Mouse (Mus musculus) layer of hippocampus, postnatal 10 days (tissue): Measurements from ENCODE around the gene Yae1d1. TPM values are rescaled to one million over a fixed set of nuclear protein-coding genes. Genes with fewer than 3 reads are reported as not detected.
A peak's percentile ranks its signal among the peaks of the same experiment; 100 is the strongest.
"Not testable (repeated sequence)": the region's sequence is repeated elsewhere in the genome, so short reads cannot be mapped to it uniquely, and the experiment has no call there.

Source experiments
- DNase-seq, 2 experiments: peaks; one replicate each; pipeline ENCODE4 v3.0.0; 2021; ENCODE audit warnings: low spot score in 2 of 2
- long read RNA-seq: library from polyadenylated mRNA; stranded (forward); transcript quantifications from one replicate; pipeline ENCODE4 v2.0.0, GENCODE M21; 2023
- total RNA-seq, 2 experiments: library from RNA; stranded (reverse); gene quantifications; 2 replicates each; pipeline ENCODE4 v1.2.3; 2021

Yae1d1 gene
- 10 to 100 TPM; 24.7 to 25.6 TPM for total RNA-seq
- long read RNA-seq, full-length matches to known transcripts, result 45 of 46 reads
- long read RNA-seq, partial matches to known transcripts, result 1 of 46 reads
- long read RNA-seq, other reads (novel, unspliced or antisense), result 0 of 46 reads

DNA sequence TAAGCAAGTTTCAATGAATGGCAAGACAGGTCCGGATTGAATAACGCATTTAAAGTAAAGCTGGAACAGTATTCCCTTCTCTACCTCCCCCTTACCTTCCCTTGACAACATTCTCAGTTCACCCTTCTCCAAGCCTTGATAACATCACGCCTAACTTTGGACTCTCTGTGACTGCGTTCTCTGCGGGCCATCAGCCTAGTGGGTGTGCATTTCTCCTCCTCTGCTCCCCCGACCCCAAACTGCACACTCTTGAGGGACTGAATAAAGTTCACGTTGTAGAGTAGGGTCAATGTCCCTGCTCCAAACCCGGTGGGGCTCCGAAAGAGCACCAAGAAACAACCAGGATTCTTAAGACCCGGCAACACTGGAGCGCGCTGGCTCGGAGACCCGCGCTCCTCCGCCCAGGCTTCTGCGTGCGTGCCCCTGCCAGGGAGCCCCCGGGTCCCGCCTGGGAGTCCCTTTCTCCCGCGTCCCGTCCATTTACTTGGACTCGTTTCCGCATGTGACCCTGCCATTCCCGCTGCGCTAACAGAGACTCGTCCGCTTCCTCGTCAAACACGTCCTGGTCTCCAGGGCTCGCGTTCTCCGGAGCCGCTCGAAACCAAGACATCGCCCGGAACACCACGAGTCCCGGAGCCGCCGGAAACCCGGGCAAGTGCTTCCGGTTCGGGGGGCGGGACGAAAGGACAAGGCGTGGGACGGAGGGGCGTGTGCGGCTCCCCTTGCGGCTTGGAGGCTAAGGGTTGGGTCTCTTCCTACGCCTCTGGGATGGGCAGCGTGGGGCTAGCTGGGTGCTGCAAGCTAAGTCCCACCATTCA, at the start of gene Yae1d1:
Gene Yae1d1, minus strand, starts transcription at position 653 of the 818 bp plus-strand sequence.
- DNase-seq, result peak; percentile 92 to 95

GRCm38 (mm10) chr13:18038814-18039213, 45.7 kb upstream of the Yae1d1 start:
- no peak for DNase-seq

GRCm38 (mm10) chr13:18016604-18017003, 23.5 kb upstream of the Yae1d1 start:
- no peak for DNase-seq

GRCm38 (mm10) chr13:18013205-18013604, 20.1 kb upstream of the Yae1d1 start:
- DNase-seq, result no peak

DNA sequence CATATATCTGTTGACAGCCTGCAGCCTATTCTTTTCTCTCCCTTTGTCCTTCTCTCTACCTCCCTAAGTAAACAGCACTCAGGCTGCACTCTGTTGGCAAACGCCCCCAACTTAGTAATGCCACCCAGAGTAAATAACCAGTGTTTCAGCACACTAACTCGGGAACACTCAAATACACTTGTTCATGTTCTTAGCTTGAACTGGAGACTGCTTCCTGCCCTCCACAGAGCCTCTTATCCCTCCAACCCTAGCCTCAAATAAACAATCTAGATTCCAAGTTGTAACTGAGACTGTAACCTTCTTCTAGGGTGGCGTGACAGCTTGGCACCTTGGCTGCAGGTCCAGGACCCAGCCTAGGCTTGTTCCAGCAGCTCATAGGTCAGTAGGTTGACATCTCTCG, 17.9 kb upstream of the Yae1d1 start:
- DNase-seq, result no peak

DNA sequence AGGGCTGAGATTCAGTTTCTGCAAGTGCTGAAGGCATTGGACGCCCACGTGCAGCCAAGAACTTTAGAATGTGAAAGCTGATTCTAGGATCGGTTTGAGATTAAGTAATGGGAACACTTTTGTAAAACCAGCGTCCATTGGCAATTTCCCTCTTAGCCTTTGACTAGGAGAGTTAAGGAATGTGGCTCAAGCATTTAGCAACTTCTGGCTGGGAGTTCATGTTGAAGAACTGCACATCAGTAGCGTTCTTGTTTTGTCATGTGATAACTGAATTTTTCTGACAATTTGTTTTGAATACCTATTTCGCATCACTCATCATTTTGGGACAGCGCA, 332 bp upstream of the Yae1d1 start:
- DNase-seq, result no peak

DNA sequence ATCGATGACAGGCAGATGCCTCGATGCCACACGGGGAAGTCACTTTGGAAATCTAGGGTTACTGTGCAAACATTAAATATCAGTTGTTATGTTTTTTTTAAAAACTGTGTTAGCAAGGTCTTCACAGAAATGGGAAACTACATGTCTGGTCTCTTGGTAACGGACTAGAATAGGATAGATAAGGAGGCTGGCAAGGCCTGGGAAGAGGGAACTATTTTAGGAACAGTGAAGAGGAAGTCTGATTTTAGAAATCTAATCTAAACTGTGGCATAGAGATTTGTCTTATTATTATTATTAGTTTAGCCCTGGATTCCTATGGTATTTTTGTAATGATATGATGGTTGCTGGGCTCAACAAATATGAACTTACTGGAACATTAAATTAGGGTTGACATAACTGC, 1.1 kb downstream of the Yae1d1 start:
- no peak for DNase-seq

DNA sequence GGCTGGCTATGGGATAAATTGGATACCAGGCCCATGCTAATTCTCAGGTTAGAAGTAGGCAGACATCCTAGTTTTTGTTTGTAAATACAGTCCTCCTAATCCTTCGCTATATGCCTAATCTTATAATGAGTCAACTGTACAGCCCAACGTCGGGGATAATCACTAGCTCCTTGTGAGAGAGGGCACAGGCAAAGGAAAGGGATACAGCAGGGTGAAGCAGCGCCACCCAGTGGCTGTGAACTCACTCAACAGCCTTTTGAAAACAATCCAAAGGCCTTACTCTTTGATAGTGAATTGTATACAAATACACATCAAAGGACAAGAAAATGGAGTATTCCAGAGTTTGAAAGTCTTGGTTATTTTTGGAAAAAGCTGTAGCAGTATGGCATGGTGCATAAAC, 10.0 kb downstream of the Yae1d1 start:
- peak; percentile 57 to 67 for DNase-seq

GRCm38 (mm10) chr13:17982634-17983033, 10.5 kb downstream of the Yae1d1 start:
- DNase-seq, result no peak

GRCm38 (mm10) chr13:17976854-17977739, 16.1 kb downstream of the Yae1d1 start:
- DNase-seq, result no peak

DNA sequence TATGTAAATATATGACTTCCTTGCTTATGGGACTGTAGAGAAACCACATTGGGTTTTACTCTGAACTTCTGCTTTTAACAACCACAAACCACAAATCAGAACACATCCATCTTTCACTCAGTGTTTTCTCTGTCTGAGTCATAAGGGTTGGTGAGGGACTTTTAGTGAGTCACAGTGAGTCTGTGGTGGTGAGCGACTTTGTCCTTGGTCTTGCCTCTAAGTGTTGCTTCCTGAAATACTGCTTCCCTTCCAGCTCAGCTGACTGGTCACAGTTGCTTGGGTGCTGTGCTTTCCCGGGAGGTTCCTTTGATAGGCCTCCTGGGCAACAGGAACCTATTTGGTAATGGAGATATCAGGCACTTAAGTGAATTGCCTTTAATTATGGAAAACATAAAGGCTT, 17.3 kb downstream of the Yae1d1 start:
- no peak for DNase-seq

DNA sequence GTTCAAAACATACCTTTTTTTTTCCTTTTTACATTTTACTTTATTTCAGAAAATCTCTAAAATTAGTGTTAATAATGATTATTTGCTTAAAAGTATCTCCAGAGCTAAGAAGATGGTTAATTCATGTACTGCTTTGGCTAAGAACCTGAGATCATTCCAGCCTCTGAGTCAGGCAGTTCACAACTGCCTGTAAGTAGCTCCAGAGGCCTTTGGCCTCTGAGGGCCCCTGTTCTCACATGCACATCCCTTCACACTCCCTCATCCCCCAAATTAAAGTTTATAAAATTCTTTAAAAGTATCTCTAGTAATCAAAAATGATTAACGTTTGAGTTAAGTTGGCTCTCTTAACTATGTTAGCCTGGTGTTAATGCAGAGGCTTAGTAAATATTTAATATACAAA, 17.7 kb downstream of the Yae1d1 start:
- DNase-seq, result no peak

DNA sequence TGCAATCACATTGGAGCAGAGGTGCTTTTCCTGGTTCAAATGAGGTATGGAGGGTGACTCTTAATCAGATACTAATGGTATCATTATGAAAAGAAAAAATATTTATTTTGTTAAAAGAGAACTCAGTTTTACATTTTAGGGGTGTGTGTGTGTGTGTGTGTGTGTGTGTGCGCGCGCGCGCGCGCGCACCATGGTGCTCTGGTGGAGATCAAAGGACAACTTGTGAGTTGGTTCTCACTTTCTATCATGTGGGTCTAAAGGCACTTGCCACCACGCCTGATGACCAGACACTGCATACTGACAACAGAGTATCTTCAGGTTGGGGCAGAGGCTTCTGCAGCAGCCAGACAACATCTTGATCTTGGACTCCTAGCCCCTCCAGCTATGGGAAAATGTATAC, 18.4 kb downstream of the Yae1d1 start:
- DNase-seq, result no peak

- DNase-seq, result no peak
These were observed 32.5 kb downstream of the Yae1d1 start for GRCm38 (mm10) chr13:17960613-17961012.

DNA sequence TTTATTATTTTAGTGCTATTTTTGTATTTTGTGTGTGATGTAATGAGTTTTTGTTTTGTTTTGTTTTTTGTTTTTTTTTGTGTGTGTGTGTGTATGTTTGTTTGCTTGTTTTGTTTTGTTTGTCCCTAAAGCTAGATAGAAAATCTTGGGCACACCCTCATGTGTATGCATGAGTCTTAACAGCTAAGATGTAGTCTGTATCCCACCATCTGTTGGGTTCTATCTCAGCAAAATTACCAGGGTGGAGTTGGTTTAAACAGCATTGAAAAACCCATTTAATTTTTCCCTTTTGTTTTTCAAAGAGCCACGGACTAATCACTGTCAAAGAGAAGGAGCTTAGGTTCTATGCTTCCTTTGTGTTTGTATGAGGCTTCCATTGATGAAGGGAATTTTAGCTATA, 38.9 kb downstream of the Yae1d1 start:
- DNase-seq, result no peak

DNA sequence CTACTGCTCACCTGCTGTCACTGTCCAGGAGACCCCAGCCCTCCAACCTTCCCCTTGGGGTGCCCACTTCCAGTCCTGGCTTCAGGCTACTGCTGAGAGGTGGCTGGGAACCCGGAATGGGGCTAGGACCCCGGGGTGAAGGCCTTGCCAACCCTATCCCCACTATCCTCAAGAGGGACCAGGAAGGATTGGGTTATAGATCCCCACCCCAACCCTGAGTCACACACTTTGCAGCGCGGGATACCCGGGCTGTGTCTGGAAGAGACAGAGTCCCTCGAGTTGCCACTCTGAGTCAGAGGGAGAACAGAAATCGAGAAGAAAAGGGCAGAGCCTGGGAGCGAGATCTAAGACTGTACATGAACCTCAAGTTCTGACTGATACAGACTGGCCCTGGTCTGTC, 42.6 kb downstream of the Yae1d1 start:
- DNase-seq, result not testable (repeated sequence)

- no peak for DNase-seq
These were observed 43.6 kb downstream of the Yae1d1 start for GRCm38 (mm10) chr13:17949555-17949954.

DNA sequence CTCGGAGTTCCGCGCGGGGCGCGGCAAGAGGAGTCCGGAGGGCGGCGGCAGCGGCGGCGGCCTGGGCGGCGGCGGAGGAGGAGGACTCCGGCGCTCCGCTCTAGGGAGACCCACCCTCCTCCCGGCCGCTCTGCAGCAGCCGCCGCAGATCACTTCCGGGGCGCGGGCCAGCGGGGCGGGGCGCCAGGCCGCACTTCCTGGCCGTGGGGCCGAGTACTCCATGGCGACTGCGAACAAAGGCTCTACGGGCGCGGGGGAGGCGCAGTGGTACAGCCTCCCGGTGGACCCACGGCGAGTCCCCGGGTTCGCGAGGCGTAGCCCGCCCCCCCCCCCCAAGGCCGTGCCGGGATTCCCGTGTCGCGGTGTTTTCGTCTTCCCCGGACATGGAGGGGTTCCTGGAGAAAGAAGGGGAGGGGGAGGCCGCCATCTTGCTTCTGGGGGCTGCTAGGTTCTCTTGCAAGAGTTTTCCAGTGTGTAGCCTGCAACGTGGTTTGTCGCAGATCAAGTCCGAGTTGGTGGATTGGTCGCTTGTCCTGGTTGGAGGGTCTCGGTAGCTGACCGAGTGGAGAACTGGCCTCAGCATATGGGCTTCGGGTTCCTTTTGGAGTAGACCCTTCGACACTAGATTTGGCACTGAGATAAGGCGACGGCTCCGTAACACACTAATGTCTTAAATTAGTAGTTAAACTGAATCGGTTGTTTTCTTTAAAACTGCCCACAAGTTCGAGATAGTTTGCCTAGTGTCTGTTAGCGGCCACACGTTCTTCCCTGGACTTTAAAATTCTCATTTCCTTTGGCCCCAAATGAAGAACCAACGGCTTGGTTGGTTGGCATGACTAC, 48.9 kb downstream of the Yae1d1 start, which contains the start of gene Rala:
Gene Rala, minus strand, starts transcription at position 162 of the 840 bp plus-strand sequence.
- DNase-seq, result peak; percentile 93 to 98

DNA sequence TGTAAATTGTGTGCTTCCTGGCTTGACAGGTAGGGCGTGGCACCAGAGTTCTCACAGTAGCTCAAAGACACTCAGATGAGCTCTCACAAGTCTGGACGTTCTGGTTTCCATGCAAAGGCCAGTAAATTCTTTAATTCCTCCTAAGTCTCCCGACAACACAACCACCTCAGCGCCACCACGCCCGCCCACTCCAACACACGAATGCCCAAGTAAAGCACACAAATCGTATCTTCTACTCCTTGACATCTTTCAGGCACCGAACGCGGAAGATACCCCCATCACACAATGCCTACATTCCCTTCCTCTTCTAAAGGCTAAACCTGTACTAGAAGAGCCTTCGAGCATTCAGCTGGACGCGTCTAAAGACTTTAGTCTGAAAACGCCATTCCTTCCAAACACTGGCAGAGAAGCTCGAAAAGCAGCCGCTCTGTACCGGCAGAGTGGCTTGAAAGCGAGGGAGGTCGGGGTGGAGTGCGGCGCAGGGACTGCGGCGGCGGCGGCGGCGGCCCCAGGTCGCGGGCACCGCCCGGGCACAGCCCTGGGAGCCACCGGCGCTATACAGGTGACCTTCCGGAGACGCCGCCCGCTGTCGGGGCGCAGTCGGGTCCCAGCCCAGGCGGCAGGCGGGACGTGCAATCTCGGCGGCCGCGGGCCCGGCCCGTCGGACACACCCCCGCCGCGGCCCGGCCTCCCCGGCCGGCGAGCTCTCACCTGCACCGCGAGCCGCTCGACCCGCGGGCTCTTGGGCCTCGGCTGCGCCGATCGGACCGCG, 49.7 kb downstream of the Yae1d1 start:
- DNase-seq, result peak; percentile 17 to 32

- DNase-seq, result no peak
These were observed 50.8 kb downstream of the Yae1d1 start for GRCm38 (mm10) chr13:17942338-17942737.
